Mouse (Mus musculus) T-helper 17 cell (primary cell): ENCODE results near the gene Bysl.

Source experiments
- in situ Hi-C, 2 experiments: fragments of 300-600 bp; cut with MboI, MseI; formaldehyde crosslinking; loops; 1 replicate in 1 of 2; 2 replicates in 1 of 2; pipeline ENCODE4 v1.15.1; 2025; ENCODE audit warnings: high pct_unique_total_duplicates in 2 of 2

Gene Bysl

DNA sequence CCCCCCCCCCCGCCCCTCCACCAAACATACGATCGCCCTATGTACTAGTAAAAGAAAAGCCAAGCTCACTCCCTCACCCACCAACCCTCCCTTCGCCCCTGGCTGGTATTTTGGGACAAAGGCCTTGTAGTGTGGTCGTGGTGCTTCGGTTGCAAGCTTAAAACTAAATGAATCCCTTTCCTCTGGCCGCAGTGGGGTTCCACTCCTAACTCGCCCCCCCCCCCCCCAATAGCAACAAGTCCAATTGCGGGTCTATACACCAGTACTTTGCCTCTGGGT, 16.4 kb downstream of the Bysl start:
- in situ Hi-C loops = loop anchor here (5.0 kb wide), 2 partner anchors 38 to 83 kb away; no protein-coding TSS in a partner anchor

- in situ Hi-C loops = loop anchor here (5.0 kb wide), 2 partner anchors 37 to 82 kb away; no protein-coding TSS in a partner anchor
Measured at GRCm38 (mm10) chr17:47594183-47594968, 16.9 kb downstream of the Bysl start.

- in situ Hi-C loops = loop anchor here (5.0 kb wide), 2 partner anchors 37 to 82 kb away; no protein-coding TSS in a partner anchor
Measured at GRCm38 (mm10) chr17:47593854-47594182, 17.5 kb downstream of the Bysl start.

DNA sequence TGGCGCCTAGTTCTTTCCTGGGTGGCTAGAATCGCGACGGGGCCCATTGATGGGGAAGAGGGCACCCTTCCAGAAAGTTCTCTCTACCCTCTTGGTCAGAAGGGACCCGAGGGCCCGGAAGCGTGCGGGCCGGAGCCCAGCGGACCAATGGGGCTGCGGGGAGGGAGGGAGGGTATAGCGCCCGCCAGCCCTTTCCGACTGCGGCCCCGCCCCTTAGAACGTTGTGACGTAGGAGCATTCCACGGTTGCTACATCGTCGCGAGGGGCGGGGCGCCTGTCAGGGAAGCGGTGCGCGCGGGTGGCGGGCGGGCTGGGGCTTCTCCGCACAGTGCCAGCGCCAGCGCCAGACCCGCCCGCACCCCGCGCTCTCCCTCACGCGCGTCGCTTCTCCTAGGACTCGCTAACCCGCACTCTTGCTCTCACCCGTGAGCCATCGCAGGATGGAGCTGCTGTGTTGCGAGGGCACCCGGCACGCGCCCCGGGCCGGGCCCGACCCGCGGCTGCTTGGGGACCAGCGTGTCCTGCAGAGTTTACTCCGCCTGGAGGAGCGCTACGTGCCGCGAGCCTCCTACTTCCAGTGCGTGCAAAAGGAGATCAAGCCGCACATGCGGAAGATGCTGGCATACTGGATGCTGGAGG, 18.0 kb downstream of the Bysl start:
- in situ Hi-C loops = loop anchor here (5.0 kb wide), 2 partner anchors 36 to 81 kb away; no protein-coding TSS in a partner anchor

DNA sequence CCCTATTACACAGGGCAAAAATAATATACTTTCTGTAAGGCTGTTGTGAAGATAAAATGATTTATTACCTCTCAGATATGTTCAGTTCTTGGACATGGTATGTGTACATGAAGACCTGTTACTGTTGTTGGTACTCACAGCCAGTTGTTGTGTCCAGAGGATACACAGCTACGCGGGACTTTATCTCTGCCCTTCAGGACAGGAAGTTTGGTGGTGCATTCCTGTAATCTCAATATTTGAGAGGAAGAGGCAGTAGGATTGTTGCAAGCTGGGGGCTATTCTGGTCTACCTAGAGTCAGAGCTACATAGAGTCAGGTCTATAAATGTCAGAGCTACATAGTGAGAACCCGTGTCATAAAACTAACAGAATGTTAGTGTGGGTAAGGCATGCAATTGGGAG, 20.2 kb downstream of the Bysl start:
- in situ Hi-C loops = loop anchor here (5.0 kb wide), 2 partner anchors 34 to 79 kb away; no protein-coding TSS in a partner anchor

GRCm38 (mm10) chr17:47588517-47588916, 22.8 kb downstream of the Bysl start:
- in situ Hi-C loops = no loop called here

DNA sequence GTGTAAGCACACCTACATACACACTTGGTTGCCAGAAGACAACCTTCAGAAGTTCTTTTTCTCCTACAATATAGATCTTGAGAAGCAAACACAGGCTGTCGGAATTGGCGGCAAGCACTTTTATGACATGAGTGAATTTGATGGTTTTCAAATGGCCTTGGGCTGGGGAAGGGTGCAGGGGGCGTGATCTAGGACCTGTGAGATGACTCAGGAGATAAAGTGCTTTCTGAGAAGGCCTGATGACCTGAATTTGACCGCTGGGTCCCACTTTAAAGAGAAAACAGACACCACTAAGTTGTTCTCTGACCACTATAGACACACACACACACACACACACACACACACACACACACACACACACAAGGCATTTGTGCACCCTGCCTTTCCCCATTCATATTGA, 30.3 kb downstream of the Bysl start:
- in situ Hi-C loops = no loop called here

GRCm38 (mm10) chr17:47578655-47579054, 32.6 kb downstream of the Bysl start:
- in situ Hi-C loops = no loop called here

- in situ Hi-C loops = no loop called here
Measured at GRCm38 (mm10) chr17:47574830-47575229, 36.5 kb downstream of the Bysl start.

- in situ Hi-C loops = no loop called here
Measured at GRCm38 (mm10) chr17:47574028-47574427, 37.3 kb downstream of the Bysl start.

- in situ Hi-C loops = no loop called here
Measured at GRCm38 (mm10) chr17:47572436-47572835, 38.9 kb downstream of the Bysl start.

- in situ Hi-C loops = no loop called here
Measured at GRCm38 (mm10) chr17:47571621-47572020, 39.7 kb downstream of the Bysl start.

GRCm38 (mm10) chr17:47568951-47569527, 42.3 kb downstream of the Bysl start:
- in situ Hi-C loops = no loop called here

DNA sequence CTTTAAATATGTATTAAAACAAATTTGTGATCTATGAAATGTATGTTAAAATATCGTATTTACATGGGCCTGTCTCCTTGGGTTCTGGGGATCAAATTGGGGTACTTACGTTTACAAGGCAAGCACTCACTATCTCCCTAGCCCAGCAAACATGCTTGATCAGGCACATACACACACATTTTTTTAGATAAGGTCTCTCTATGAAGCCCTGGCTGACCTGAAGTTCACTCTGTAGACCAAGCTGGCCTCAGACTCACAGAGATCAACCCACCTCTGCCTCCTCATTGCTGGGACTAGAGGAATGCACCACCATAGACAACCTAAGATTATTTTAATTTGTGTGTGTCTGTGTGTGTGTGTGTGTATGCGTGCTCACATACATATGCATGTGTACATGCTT, 42.9 kb downstream of the Bysl start:
- in situ Hi-C loops = no loop called here

GRCm38 (mm10) chr17:47567271-47567670, 44.0 kb downstream of the Bysl start:
- in situ Hi-C loops = no loop called here

DNA sequence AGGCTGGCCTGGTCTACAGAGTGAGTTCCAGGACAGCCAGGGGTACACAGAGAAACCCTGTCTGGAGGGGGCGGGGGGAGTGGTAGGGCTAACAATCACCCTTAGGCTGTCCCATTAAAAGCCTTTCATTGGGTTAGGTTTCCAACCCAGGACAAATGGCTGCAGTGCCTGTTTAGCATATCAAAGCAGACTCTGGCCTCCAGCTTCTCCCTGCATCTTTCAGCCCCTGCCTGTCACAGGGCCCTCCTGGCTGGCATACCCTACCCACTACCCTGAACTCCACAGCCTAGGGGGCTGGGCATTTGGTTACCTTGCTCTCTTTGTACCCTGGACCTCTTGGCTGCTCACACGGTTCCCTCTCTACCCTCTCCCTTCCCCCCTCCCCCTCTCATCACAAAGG, 45.2 kb downstream of the Bysl start:
- in situ Hi-C loops = no loop called here

DNA sequence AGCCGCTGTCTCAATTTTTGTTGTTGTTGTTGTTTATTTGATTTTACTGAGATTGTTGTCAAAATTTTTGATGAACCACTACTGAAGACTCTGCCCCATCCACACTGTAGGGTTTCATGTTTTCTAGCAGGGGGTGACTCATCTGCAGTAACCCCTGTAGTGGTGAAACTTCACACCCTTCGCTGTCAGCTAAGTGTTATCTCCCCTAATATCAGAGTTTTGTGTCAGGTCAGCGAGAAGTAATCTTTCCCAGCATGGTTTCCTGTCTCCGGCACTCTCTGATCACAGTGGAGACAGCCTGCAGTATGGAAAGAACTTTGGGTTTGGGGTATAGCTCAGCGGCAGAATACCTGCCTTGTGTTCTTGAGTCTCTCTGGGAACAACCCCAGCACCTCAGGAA, 46.7 kb downstream of the Bysl start:
- in situ Hi-C loops = no loop called here

DNA sequence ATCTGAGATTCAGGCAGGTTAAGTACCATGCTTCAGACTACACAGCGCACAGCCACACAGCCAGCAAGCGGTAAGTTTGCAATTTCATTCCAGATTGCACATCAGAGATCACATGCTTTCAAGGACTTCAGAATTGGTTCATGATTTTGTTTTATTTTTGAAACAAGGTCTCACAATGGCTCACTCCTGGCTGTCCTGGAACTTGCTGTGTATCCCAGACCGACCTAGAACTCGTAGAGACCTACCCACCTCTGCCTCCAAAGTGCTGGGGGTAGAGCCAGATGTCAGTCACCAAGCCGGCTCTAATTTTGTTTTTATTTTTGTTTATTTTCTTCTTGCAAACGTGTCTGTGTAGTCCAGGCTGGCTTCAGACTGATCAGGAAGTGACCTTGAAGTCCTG, 48.4 kb downstream of the Bysl start:
- in situ Hi-C loops = no loop called here

DNA sequence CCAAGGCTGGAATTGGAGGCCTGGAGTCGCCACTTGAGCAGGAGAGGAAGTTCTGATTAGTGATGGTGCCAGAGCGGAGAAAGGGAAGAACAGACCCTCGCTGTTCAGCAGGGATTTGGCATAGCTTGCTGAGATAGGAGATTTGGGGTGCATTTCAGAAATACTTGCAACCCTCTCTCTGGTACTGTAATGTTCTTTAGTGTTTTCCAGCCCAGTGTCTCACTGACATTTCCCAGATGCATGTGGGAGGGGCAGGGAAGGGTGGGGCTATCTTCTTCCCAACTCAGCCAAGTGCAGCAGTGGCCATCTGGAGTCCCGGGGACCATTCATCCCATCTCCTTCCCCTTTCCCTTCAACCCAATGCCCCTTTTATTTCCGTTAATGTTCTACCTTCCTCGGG, 51.6 kb downstream of the Bysl start:
- in situ Hi-C loops = loop anchor here in 1 of 2 experiments (5.0 kb wide), 1 partner anchor 33 kb away; no protein-coding TSS in a partner anchor

- in situ Hi-C loops = loop anchor here in 1 of 2 experiments (5.0 kb wide), 1 partner anchor 35 kb away; no protein-coding TSS in a partner anchor
Measured at GRCm38 (mm10) chr17:47557179-47557578, 54.1 kb downstream of the Bysl start.

GRCm38 (mm10) chr17:47554621-47555020, 56.7 kb downstream of the Bysl start:
- in situ Hi-C loops = loop anchor here in 1 of 2 experiments (5.0 kb wide), 1 partner anchor 38 kb away; no protein-coding TSS in a partner anchor

GRCm38 (mm10) chr17:47552994-47553393, 58.3 kb downstream of the Bysl start:
- in situ Hi-C loops = no loop called here

DNA sequence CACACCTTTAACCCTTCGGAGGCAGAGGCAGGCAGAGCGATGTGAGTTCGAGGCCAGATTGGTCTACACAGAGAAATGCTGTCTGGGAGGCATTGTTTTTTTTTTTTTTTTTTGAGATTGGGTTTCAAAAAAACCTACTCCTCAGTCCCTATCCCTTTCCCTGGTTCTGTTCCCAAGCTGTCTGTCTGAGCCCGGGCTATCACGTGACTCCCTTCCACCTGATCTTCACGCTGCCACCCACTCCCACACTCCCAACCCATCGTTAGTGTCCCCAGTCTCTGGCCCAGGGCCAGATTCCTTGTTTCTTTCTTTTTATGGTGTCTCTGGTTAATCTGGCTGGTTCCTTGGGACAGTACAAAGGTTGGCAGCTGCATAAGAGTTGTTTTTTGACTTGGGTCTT, 60.2 kb downstream of the Bysl start:
- in situ Hi-C loops = no loop called here
